Mouse (Mus musculus) heart, adult 8-10 months (tissue): ENCODE measurements at regions not wholly inside any gene's neighbourhood (a gene's known extent, or its start where the extent isn't known, plus 50 kb on each side); places are given as distances from the start of the nearest gene placed in this dataset.
A peak's percentile ranks its signal among the peaks of the same experiment; 100 is the strongest.

Experiments used
- DNase-seq: peaks from one replicate; pipeline ENCODE4 v3.0.0; 2022; ENCODE audit warnings: low spot score

DNA sequence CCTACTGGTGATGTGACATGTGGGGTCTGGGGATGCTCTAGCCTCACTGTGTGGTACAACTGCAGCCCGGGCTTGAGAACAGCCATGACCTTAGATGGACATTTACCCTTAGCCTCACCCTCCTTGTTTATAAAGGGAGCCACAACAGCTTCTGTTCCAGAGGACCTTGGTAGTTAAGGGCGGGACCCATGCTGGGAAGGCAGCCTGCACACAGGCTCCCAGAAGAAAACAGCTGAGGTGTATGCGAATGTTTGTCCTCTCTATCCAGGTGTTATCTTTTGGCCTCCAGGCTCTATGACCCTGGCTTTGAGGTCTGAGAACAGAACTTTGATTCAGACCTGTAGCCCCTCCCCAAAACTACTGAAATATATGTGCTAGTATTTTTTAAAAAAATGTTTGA, 102.1 kb upstream of the Mki67 start:
- DNase-seq = no peak

GRCm38 (mm10) chr7:135823884-135824750, 108.0 kb upstream of the Mki67 start:
- no peak for DNase-seq

GRCm38 (mm10) chr7:135829246-135829645, 113.1 kb upstream of the Mki67 start:
- DNase-seq = no peak

DNA sequence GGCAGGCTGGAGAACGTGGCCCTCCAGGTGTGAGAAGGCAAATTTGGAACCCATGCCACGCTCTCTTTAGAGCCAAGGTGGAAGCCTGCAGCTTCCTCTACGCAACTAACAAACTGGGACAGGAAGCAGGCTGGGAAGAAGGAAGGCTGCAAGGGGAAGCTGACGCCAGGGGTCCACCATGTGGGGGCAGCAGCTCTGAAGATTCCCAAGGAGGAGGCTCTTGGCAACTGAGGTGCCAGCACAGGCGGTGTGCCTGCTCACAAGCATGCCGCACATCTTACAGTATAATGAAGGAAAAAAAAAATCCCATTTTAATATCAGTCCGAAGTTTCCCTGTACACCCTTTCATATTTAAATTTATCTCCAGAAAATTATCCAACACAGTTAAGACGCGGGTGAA, 117.3 kb upstream of the Mki67 start:
- no peak for DNase-seq

DNA sequence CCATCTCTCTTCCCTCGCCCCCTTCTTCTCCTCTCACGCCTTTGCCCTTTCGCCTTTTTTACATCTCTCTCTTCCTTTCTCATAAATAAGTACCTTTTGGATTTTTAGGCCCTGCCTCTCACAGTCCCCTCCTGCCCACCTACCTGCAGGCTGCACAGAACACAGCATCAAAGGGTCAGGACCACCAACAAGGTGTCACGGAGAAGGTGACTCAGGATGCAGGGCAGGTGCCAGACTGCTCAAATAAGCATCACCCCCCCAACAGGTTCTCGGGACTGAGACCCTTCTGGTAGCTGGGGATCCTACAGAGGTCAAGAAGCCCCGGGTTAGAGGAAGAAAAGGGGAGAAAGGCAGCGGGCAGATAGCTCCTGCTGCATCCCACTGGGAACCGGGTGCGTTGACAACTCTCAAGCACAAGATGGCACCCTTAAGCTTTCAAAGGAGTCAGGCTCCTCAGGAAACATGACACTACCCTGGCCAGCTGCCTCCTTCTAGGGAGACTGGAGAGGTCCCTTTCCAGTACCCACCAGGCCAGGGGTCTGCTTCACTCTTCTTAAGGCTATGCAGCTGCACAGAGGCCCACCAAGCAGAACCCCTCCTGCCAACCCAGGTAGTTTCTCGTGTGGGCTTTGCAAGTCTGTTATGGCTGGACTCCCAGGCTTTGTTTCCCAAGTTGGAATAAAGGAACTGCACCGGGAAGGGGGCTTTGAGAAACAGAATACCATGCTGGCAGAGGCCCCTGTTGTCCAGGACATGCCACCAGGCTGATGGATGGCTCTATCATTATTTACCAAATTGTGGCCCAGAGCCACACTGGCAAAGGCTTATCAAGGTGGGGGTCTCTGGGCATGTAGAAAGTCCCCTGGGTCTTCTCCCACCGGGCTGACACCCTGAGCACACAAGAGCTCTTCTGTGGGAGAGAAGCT, 120.9 kb upstream of the Mki67 start:
- DNase-seq = peak; percentile 82

DNA sequence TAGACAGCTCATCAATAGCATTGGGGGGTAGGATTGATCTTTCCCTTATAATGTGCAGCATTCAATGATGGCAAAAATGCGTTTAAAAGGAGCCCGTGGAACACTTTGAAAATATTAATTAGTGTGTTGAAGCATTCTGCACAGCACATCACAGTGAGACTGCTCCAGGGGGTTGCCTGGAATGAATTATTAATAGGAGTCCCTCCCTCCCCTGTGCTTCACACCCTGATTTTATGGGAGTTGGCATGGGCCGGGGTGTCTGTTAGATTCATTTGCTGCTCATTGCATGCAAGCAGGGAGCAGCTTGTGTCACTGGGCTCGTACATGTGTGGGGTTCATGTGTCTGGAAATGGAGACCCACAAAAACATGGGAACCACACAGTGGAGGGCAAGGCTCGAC, 127.9 kb upstream of the Mki67 start:
- DNase-seq = no peak

DNA sequence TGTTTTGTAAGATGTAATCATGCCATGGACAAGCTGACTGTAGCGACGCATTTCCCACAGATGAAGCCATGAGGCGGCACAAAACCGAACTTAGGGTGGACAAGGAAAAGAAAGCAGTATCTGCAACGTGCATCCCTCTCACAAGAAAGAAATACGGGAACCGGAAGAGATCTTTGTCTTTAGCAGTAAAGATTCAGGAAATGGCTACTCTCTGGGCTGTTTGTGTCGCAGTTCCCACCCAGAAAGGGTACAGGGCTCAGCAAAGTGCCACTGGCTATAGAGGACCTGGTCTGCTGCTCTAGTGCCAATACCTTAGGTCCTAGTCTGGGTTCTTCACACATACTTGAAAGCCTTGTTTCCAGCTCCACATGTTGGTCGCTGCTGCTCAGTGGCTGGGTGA, 131.1 kb upstream of the Mki67 start:
- no peak for DNase-seq

GRCm38 (mm10) chr7:135848170-135848569, 132.0 kb upstream of the Mki67 start:
- no peak for DNase-seq

GRCm38 (mm10) chr7:135848833-135849232, 132.7 kb upstream of the Mki67 start:
- DNase-seq = no peak

DNA sequence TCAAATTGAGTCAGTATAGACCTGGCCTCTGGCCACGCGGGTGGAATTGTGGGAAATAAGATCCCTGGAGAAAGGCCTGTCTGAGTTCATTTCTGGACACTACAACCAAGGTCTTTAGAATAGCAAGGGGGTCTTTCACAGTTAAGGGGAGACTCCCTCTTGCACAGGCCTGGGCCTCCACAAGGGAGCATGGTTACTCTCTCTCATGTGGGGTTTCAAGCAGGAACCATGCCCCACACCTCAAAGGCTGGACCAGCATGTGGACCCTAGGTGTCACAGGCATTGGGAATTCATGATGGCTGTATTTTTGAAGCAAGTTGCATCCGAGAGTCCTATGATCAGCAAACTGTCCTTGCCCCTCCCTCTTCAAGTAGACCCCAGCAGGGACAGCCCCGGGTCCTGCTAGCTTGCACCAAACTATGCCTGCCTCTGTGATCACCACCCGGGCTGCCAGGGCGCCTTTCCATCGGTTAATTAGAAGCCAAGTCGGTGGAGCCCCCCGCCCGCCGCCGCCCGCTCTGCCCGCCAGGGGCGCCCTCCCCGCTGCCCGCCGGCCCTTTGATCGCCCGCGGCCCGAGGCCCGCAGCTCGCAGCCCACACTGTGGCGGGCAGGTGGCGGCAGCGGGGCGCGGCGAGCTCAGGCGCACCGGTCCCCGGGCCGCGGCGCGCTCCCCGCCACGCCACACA, 137.1 kb upstream of the Mki67 start:
- no peak for DNase-seq

DNA sequence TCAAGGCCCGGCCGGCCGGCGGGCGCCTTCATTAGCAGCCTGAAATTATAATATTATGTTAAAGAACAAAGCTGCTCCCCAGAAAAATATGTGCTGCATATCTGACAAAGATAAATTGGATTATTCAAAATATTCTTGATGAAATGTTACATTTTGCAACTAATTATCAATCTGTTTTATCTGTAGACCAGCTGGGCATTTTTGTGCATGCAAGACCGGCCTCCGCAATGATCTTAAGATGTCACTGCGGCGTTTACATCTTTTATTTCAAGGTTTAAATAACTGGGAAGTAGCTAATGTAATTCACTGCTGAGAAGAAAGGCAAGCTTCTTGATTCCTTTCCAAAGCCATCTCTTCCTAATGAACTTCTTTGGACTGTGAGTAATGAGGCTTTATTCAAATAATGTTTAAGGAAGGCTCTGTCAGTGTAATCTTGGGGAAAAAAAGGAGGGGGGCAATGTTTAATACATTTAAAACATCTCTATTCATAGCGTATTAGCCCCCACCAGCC, 137.7 kb upstream of the Mki67 start:
- DNase-seq = no peak

DNA sequence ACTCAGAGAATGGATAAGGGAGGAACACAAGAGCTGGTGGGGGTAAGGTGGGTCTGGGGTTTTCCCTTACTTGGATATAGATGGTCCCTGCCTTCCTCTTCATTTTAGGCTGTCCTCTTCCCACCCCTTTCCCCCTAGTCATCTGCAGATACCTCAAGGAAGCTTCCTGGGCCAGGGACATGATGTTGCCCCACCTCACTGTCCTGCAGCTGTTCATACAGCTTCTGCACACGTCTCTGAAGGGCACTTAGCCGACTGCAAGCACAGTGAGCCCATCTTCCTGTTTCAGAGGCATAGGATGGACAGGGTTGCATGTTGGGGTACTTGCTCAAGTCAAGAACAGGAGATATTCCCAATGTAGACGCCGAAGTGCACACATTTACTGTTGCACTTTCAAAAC, 144.1 kb upstream of the Mki67 start:
- DNase-seq = no peak

- peak; percentile 55 for DNase-seq
These were observed 144.7 kb upstream of the Mki67 start for GRCm38 (mm10) chr7:135860741-135861408.

DNA sequence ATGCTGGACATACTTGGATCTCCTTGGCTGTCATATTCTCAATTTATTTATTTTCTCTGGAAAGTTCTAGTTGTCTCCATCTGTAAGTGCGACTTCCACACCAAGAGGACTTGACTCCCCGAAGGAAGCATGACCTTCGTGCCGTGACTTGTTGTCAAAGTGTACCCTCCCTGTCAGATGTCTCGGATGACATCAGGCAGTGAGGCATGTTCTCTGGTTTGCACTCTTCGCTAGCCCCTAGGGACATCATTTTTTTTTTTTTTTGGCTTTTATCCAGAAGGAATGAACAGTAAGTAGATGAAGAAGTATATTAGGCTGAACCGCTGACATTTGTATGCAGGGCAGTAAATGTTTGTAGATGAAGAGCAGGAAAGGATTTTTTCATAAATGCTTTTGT, 145.2 kb upstream of the Mki67 start:
- peak; percentile 82 for DNase-seq

DNA sequence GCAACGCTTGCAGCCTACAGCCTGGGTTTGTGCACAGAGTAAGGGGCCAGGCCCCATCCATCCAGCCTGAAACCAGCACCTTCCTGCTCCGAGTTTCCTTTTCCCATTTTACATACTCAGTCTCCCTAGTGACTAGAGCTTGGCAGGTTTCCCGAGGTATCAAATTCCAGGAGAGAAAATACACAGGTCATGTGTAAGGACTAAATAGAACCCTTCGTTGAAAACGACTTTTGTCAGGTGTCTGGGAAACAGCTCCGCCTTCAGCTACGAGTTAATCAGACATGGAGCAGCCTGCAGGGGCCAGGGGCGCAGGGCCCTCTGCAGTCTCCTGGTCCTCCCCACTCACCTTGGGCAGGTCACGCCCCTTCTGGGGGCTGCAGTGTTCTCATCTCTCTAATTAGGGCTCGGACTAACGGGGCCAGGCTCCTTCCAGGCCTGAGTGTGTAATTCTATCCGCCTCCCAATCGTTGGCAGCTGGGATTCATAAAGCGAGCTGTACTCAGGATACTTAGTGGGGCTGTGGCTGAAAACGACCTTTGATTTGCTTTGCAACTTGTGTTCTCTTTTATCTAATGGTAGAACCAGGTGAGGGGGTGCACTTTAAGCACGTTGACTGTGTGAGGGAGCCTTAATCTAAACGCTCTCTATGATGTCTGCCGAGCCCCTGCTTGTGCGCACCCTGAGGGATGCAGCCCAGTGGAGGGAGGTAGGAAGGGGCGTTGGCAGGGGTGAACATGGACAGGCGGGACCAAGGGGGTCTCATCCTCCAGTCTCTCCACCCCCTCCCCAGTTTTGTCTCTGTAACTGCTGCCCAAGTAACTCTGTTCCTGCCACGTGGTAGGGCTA, 147.6 kb upstream of the Mki67 start:
- DNase-seq = no peak

GRCm38 (mm10) chr7:135870981-135871380, 154.8 kb upstream of the Mki67 start:
- no peak for DNase-seq

DNA sequence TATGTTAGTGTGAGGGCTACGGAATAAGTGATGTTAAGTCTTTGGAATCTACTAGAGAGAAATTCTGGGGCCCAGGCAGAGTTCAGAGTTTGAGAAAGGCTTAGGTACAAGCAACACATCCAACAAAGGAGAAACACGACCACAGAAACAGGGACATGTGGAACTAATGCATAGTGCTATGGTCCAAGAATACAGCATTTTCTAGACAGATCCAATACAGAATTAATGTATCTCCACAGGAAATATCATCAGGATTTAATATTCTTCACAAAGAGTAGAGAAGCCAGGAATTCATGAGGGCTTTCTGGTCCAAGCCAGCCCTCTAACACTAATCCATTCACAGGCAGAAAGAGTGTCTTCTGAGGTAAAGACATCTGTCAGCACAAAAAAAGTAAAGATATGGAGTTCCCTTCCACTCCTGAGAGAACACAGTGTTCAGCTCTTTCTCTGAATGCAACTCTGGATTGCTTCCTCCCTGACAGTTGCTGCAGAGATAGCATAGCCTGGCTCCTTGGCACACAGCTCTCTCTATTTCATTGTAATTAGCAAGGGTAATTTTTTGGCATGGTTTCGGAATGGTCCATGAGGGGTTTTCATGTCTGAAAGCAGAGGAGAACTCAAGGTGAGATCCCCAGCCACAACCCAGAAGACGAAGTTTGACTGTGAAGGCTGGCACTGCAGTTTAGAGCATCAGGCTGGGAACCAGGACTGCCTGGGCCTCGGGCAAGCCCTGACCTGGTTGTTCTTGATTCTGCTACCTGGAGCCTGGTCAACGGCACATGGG, 161.1 kb upstream of the Mki67 start:
- DNase-seq = no peak

DNA sequence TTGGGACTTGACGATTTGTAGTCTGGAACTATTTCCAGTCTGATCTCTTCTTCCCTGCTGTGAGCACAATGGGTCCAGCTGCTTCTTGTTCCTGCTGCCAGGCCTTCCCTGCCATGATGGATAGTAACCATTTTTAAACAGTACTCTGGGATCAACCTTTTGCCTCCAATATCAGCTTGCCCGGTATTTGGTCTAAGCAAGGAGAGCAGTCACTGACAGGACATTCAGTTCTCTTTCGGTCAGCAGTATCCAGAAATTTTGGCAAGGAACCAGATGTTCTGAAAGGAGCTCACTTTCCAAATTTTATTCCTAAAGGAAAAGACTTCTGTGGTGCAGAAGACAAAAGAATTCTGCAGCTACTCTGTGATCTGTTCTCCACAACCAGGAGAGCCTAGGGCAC, 162.6 kb upstream of the Mki67 start:
- DNase-seq = peak; percentile 66

- no peak for DNase-seq
These were observed 164.3 kb upstream of the Mki67 start for GRCm38 (mm10) chr7:135880446-135880845.

DNA sequence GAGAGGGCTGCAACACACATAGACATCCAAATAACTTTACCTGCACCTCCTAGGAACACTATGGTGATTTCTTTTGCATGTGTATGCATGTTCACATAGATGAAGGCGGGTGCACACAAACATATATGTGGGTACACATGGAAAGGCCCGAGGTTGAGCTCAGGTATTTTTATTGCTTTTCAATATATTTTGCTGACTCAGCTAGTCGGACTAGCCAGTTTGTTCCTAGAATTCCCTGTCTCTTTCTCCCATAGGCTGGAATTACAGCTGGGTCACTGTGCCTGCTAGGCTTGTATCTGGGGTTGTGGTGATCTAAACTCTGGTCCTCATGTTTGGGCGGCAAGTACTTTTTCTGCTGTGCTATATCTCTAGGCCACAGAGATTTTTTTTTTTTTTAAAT, 166.1 kb upstream of the Mki67 start:
- no peak for DNase-seq
